Mouse (Mus musculus) small intestine, adult 10 weeks (tissue): ENCODE results near the gene Timm29. TPM values are rescaled to one million over a fixed set of nuclear protein-coding genes. Genes with fewer than 3 reads are reported as not detected.

ENCODE experiments used
- polyA plus RNA-seq: library from polyadenylated mRNA; stranded (reverse); fragments of 350-450 nt; fragmentation: Illumina TruSeq; extraction: RNeasy Lipid Tissue Mini Kit (QIAGEN cat#74804); gene quantifications from one replicate; pipeline ENCODE4 v1.2.3, GENCODE M21; 2014; ENCODE audit warnings: low replicate concordance

The Timm29 gene
- polyA plus RNA-seq, result 22.1 TPM

DNA sequence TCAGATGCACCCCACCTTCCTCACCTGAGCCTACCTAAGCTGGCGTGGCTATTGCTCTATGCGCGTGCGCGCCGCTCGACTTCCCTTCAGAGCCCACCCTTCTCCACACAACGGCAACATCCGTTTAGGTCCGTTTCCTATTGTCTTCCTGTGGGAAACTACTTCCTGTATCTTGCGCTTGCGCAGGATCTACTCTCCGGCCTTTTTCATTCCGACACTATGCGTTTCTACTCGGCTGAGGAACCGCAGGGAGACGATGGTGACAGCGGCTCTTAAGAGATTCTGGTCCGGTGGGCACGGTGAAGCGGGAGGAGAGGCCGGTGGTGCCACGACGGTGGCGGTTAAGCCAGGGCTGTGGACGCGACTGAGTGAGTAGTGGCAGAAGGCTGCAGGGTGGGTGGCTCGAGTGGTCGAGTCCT, at the start of gene Timm29, which contains the start of gene Yipf2:
Gene Timm29, plus strand, starts transcription at position 20 of the 419 bp plus-strand sequence.
Gene Yipf2, minus strand, starts transcription at position 126 of the 419 bp plus-strand sequence.

DNA sequence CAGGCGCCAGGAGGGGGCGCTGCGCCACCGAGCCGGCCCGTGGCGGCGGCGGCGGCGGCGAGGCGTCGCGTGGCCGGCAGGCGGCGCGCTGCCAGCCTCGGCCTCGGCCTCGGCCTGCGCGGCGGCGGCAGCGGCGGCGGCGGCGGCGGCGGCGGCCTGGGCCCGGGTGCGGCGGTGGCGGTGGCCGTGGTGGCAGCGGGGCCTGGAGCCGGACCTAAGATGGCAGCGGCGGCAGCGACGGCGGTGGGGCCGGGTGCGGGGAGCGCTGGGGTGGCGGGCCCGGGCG, 45.8 kb upstream of the Timm29 start, which contains the start of gene Carm1:
Gene Carm1, plus strand, starts transcription at position 106 of the 286 bp plus-strand sequence.

DNA sequence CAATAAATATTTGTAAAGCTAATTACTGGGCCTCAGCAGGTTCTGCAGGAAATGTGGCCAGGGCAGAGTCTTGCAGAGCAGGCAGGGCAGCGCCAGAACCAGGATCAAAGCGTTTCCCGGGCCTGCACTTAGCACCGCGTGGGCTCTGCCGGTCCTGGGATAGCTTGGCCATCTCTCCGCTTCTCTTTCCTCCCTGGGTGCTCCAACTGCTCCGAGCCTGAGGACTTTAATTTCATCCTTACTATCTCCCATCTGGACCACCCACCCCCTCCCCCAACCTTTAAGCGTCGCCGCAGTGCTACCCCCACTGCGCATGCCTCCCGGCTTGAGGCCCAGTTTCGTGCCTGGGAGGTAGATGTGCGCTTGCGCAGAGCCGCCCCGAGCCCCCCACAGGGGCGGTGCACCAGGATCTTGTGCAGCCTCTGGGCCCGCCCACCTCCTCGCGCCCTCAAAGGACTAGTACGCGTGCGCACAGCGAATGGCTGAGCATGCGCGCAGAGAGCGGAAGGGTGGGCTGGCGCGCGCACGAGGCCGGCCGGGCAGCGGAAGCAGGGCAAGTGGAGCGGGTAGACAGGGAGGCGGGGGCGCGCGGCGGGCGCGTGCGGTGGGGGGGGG, 23.2 kb downstream of the Timm29 start, which contains the start of gene Smarca4:
Gene Smarca4, plus strand, starts transcription at position 553 of the 615 bp plus-strand sequence.

Other genes with a start within 250 kb of the Timm29 start
- gene Ilf3, start 224.9 kb upstream of the Timm29 start, polyA plus RNA-seq, result 9.5 TPM
- not detected for gene Qtrt1, start 180.9 kb upstream of the Timm29 start, polyA plus RNA-seq
- gene Dnm2, start 167.8 kb upstream of the Timm29 start, polyA plus RNA-seq, result 22.1 TPM
- gene Tmed1, start 82.5 kb upstream of the Timm29 start, polyA plus RNA-seq, result 0.59 TPM
- 0.48 TPM for gene AB124611, start 66.5 kb upstream of the Timm29 start, polyA plus RNA-seq
- 1.4 TPM for gene Carm1, start 45.8 kb upstream of the Timm29 start, polyA plus RNA-seq
- gene Yipf2, start 106 bp downstream of the Timm29 start, polyA plus RNA-seq, result 4.0 TPM
- 1.6 TPM for gene Smarca4, start 23.4 kb downstream of the Timm29 start, polyA plus RNA-seq
- 8.7 TPM for gene Ldlr, start 130.8 kb downstream of the Timm29 start, polyA plus RNA-seq
- 7.9 TPM for gene Spc24, start 167.6 kb downstream of the Timm29 start, polyA plus RNA-seq
- gene Kank2, start 206.0 kb downstream of the Timm29 start, polyA plus RNA-seq, result 2.1 TPM
- not detected for gene Angptl8, start 242.8 kb downstream of the Timm29 start, polyA plus RNA-seq